Mouse (Mus musculus): ENCODE results near the gene Il31. TPM values are rescaled to one million over a fixed set of nuclear protein-coding genes. Genes with fewer than 3 reads are reported as not detected.
"Not testable (repeated sequence)": the region's sequence is repeated elsewhere in the genome, so short reads cannot be mapped to it uniquely, and the experiment has no call there.

Il31 gene
- polyA plus RNA-seq, 1 experiment from 2014 or later, result not detected

GRCm38 (mm10) chr5:123512102-123512501 is 22.8 kb upstream of the Il31 start:
- 0 out of 2 replicates have a peak, but pooled peaks cover 2% of the 10 kb centered on the region for H3K27me3 ChIP-seq
- H3K4me2 ChIP-seq, result no peak overlapping the region
- H3K4me3 ChIP-seq, result no peak overlapping the region
- WGBS, result 71% methylated on average over 3 of the region's 3 CpGs
- H3K27ac ChIP-seq (replicated peaks), result no peak overlapping the region
- ATAC-seq (ENCODE audit: low FRiP score, low read depth), result no peak
- peaks cover 25% of the 10 kb centered on the region for H3K36me3 ChIP-seq
- H3K9me3 ChIP-seq, result no peaks in the 10 kb centered on the region
- H3K4me1 ChIP-seq (replicated peaks), result peaks cover 18% of the 10 kb centered on the region
- no peak overlapping the region for H3K9ac ChIP-seq

- not testable (repeated sequence) for ATAC-seq (ENCODE audit: low FRiP score, low read depth); H3K4me3 ChIP-seq; H3K27me3 ChIP-seq; H3K4me2 ChIP-seq; H3K9me3 ChIP-seq; H3K27ac ChIP-seq (replicated peaks); H3K9ac ChIP-seq
- WGBS, result 86% methylated on average over 3 of the region's 3 CpGs
- Histone ChIP-seq H3K4me1 (replicated peaks) (peaks cover 18% of the 10 kb centered on the region), H3K36me3 (peaks cover 18% of the 10 kb centered on the region)
These were observed 22.1 kb upstream of the Il31 start for GRCm38 (mm10) chr5:123511426-123511825.

GRCm38 (mm10) chr5:123510160-123510559 is 20.9 kb upstream of the Il31 start, which contains the start of gene B3gnt4:
Gene B3gnt4, plus strand, starts transcription at chr5:123510460.
- peaks cover 10% of the 10 kb centered on the region; the same call in 1 of the 2 replicates for H3K36me3 ChIP-seq
- no peak within 1 kb of the TSS for H3K9ac ChIP-seq
- H3K9me3 ChIP-seq, result no peaks in the 10 kb centered on the region
- peak within 1 kb of the TSS; percentile 86 for H3K4me2 ChIP-seq
- H3K27ac ChIP-seq (replicated peaks), result no peak within 1 kb of the TSS
- H3K4me1 ChIP-seq (replicated peaks), result peaks cover 18% of the 10 kb centered on the region
- H3K4me3 ChIP-seq, result no peak within 1 kb of the TSS
- no peak for ATAC-seq (ENCODE audit: low FRiP score, low read depth)
- WGBS, result 88% methylated on average over 5 of the region's 5 CpGs
- H3K27me3 ChIP-seq, result 0 out of 2 replicates have a peak, but pooled peaks cover 3% of the 10 kb centered on the region

GRCm38 (mm10) chr5:123508921-123509320 is 19.6 kb upstream of the Il31 start:
- H3K9me3 ChIP-seq, result no peaks in the 10 kb centered on the region
- 8% methylated on average over 12 of the region's 12 CpGs for WGBS
- peak overlapping the region; percentile 86 for H3K4me2 ChIP-seq
- peaks cover 18% of the 10 kb centered on the region for H3K4me1 ChIP-seq (replicated peaks)
- H3K27ac ChIP-seq (replicated peaks), result no peak overlapping the region
- H3K4me3 ChIP-seq, result peak overlapping the region; percentile 51
- H3K36me3 ChIP-seq, result peaks cover 10% of the 10 kb centered on the region; the same call in 1 of the 2 replicates
- 0 out of 2 replicates have a peak, but pooled peaks cover 3% of the 10 kb centered on the region for H3K27me3 ChIP-seq
- peak overlapping the region; percentile 37 for H3K9ac ChIP-seq
- ATAC-seq (ENCODE audit: low FRiP score, low read depth), result no peak

- H3K9ac ChIP-seq, result peak overlapping the region; percentile 37
- H3K4me2 ChIP-seq, result peak overlapping the region; percentile 86
- H3K9me3 ChIP-seq, result no peaks in the 10 kb centered on the region
- H3K36me3 ChIP-seq, result peaks cover 10% of the 10 kb centered on the region; the same call in 1 of the 2 replicates
- H3K27me3 ChIP-seq, result 0 out of 2 replicates have a peak, but pooled peaks cover 3% of the 10 kb centered on the region
- H3K4me3 ChIP-seq, result peak overlapping the region; percentile 51
- H3K4me1 ChIP-seq (replicated peaks), result peaks cover 18% of the 10 kb centered on the region
- WGBS, result under 1% methylated on average over 58 of the region's 59 CpGs
- ATAC-seq (ENCODE audit: low FRiP score, low read depth), result peak; percentile 90
- H3K27ac ChIP-seq (replicated peaks), result peak overlapping the region; percentile 50
These were observed 18.8 kb upstream of the Il31 start for GRCm38 (mm10) chr5:123507936-123508723.

GRCm38 (mm10) chr5:123501973-123502372 is 12.7 kb upstream of the Il31 start:
- Histone ChIP-seq H3K27me3 (no peaks in the 10 kb centered on the region), H3K4me3 (no peak overlapping the region), H3K4me2 (no peak overlapping the region), H3K4me1 (replicated peaks) (peaks cover 8% of the 10 kb centered on the region; the same call in 1 of the 2 replicates), H3K36me3 (no peaks in the 10 kb centered on the region), H3K9ac (no peak overlapping the region), H3K27ac (replicated peaks) (no peak overlapping the region), H3K9me3 (no peaks in the 10 kb centered on the region)
- no peak for ATAC-seq (ENCODE audit: low FRiP score, low read depth)
- WGBS, result 69% methylated on average over 4 of the region's 4 CpGs

- Histone ChIP-seq H3K4me3 (no peak overlapping the region), H3K27ac (replicated peaks) (no peak overlapping the region), H3K27me3 (no peaks in the 10 kb centered on the region), H3K4me2 (no peak overlapping the region), H3K4me1 (replicated peaks) (peaks cover 8% of the 10 kb centered on the region; the same call in 1 of the 2 replicates), H3K36me3 (no peaks in the 10 kb centered on the region), H3K9ac (no peak overlapping the region), H3K9me3 (no peaks in the 10 kb centered on the region)
- ATAC-seq (ENCODE audit: low FRiP score, low read depth), result no peak; the same call in 1 of the 2 replicates
- WGBS, result 40% methylated on average over 4 of the region's 4 CpGs
These were observed 10.4 kb upstream of the Il31 start for GRCm38 (mm10) chr5:123499717-123500116.

GRCm38 (mm10) chr5:123489935-123490334 is 646 bp upstream of the Il31 start:
- 70% methylated on average over 9 of the region's 9 CpGs for WGBS
- no peak overlapping the region for H3K27ac ChIP-seq (replicated peaks)

GRCm38 (mm10) chr5:123487659-123488395 is 1.5 kb downstream of the Il31 start:
- no peak overlapping the region for H3K4me3 ChIP-seq
- H3K4me1 ChIP-seq (replicated peaks), result peaks cover 8% of the 10 kb centered on the region
- no peaks in the 10 kb centered on the region for H3K9me3 ChIP-seq
- H3K4me2 ChIP-seq, result no peak overlapping the region
- no peak for ATAC-seq (ENCODE audit: low FRiP score, low read depth)
- 87% methylated on average over 11 of the region's 11 CpGs for WGBS
- no peaks in the 10 kb centered on the region for H3K27me3 ChIP-seq
- no peak overlapping the region for H3K27ac ChIP-seq (replicated peaks)
- no peaks in the 10 kb centered on the region for H3K36me3 ChIP-seq
- no peak overlapping the region for H3K9ac ChIP-seq

More at GRCm38 (mm10) chr5:123489935-123490334, 646 bp upstream of the Il31 start:
- Histone ChIP-seq H3K36me3 (no peaks in the 10 kb centered on the region), H3K4me2 (0 out of 2 replicates have a peak overlapping the region, but pooled peaks have one; percentile 62), H3K4me3 (no peak overlapping the region), H3K4me1 (replicated peaks) (peaks cover 8% of the 10 kb centered on the region), H3K9ac (no peak overlapping the region), H3K9me3 (no peaks in the 10 kb centered on the region), H3K27me3 (no peaks in the 10 kb centered on the region)
- ATAC-seq (ENCODE audit: low FRiP score, low read depth), result no peak

GRCm38 (mm10) chr5:123473817-123474216 is 15.5 kb downstream of the Il31 start:
- no peak overlapping the region for H3K4me2 ChIP-seq
- H3K36me3 ChIP-seq, result no peaks in the 10 kb centered on the region
- H3K27ac ChIP-seq (replicated peaks), result no peak overlapping the region
- H3K9ac ChIP-seq, result no peak overlapping the region
- ATAC-seq (ENCODE audit: low FRiP score, low read depth), result no peak
- no peak overlapping the region for H3K4me3 ChIP-seq
- no peaks in the 10 kb centered on the region for H3K9me3 ChIP-seq
- H3K4me1 ChIP-seq (replicated peaks), result no peaks in the 10 kb centered on the region
- WGBS, result 47% methylated on average over 5 of the region's 5 CpGs
- no peaks in the 10 kb centered on the region for H3K27me3 ChIP-seq

GRCm38 (mm10) chr5:123470784-123471400 is 18.4 kb downstream of the Il31 start:
- Histone ChIP-seq H3K4me1 (replicated peaks) (no peaks in the 10 kb centered on the region), H3K9ac (no peak overlapping the region), H3K4me2 (no peak overlapping the region)

More at GRCm38 (mm10) chr5:123470784-123471400, 18.4 kb downstream of the Il31 start:
- Histone ChIP-seq H3K27me3 (no peaks in the 10 kb centered on the region), H3K9me3 (no peaks in the 10 kb centered on the region), H3K36me3 (no peaks in the 10 kb centered on the region), H3K27ac (replicated peaks) (no peak overlapping the region), H3K4me3 (no peak overlapping the region)
- no peak for ATAC-seq (ENCODE audit: low FRiP score, low read depth)
- WGBS, result 70% methylated on average over 10 of the region's 10 CpGs

Measured in hindbrain, embryonic 15.5 days (tissue).